Mouse (Mus musculus) kidney, postnatal 25 days (tissue): ENCODE measurements around the gene Cacna1b.

Source experiments
- DNase-seq, 2 experiments: peaks; one replicate each; pipeline ENCODE4 v3.0.0; 2021; ENCODE audit warnings: mixed read lengths in 2 of 2

Cacna1b gene

GRCm38 (mm10) chr2:24642834-24643233, 120.1 kb downstream of the Cacna1b start:
- no peak for DNase-seq

GRCm38 (mm10) chr2:24638102-24638954, 124.6 kb downstream of the Cacna1b start:
- no peak for DNase-seq

- no peak for DNase-seq
Measured at GRCm38 (mm10) chr2:24633645-24634044, 129.3 kb downstream of the Cacna1b start.

- no peak for DNase-seq
Measured at GRCm38 (mm10) chr2:24617141-24617540, 145.8 kb downstream of the Cacna1b start.

- no peak for DNase-seq
Measured at GRCm38 (mm10) chr2:24609789-24610188, 153.2 kb downstream of the Cacna1b start.

- no peak for DNase-seq
Measured at GRCm38 (mm10) chr2:24608765-24609138, 154.2 kb downstream of the Cacna1b start.

- no peak for DNase-seq
Measured at GRCm38 (mm10) chr2:24607905-24608764, 154.8 kb downstream of the Cacna1b start.

GRCm38 (mm10) chr2:24606531-24606930, 156.4 kb downstream of the Cacna1b start:
- DNase-seq = no peak

- DNase-seq = no peak
Measured at GRCm38 (mm10) chr2:24605096-24605495, 157.9 kb downstream of the Cacna1b start.

- no peak for DNase-seq
Measured at GRCm38 (mm10) chr2:24589426-24589825, 173.5 kb downstream of the Cacna1b start.

- DNase-seq = no peak
Measured at GRCm38 (mm10) chr2:24587999-24588398, 175.0 kb downstream of the Cacna1b start.

GRCm38 (mm10) chr2:24574616-24575015, 188.3 kb downstream of the Cacna1b start:
- DNase-seq = peak; percentile 45 to 65

GRCm38 (mm10) chr2:24570917-24571316, 192.0 kb downstream of the Cacna1b start:
- DNase-seq = no peak

- DNase-seq = peak in 1 of 2 experiments; percentile 44
Measured at GRCm38 (mm10) chr2:24568555-24568954, 194.4 kb downstream of the Cacna1b start.

- no peak for DNase-seq
Measured at GRCm38 (mm10) chr2:24562547-24563290, 200.2 kb downstream of the Cacna1b start.

- no peak for DNase-seq
Measured at GRCm38 (mm10) chr2:24561946-24562345, 201.0 kb downstream of the Cacna1b start.

GRCm38 (mm10) chr2:24560201-24560600, 202.8 kb downstream of the Cacna1b start:
- no peak for DNase-seq

- no peak for DNase-seq
Measured at GRCm38 (mm10) chr2:24556347-24556746, 206.6 kb downstream of the Cacna1b start.

GRCm38 (mm10) chr2:24553962-24554361, 209.0 kb downstream of the Cacna1b start:
- DNase-seq = no peak
